Mouse (Mus musculus): ENCODE data around the gene Nfia.

The Nfia gene

GRCm38 (mm10) chr4:97766100-97766499 lies 6.4 kb upstream of the Nfia start:
- DNase-seq (ENCODE audit: low read depth, low spot score) = no peak

GRCm38 (mm10) chr4:97767025-97767424 lies 5.5 kb upstream of the Nfia start:
- no peak for DNase-seq (ENCODE audit: low read depth, low spot score)

GRCm38 (mm10) chr4:97767516-97767915 lies 5.0 kb upstream of the Nfia start:
- DNase-seq (ENCODE audit: low read depth, low spot score) = no peak

GRCm38 (mm10) chr4:97769861-97770260 lies 2.7 kb upstream of the Nfia start:
- DNase-seq (ENCODE audit: low read depth, low spot score) = no peak

- peak; percentile 25 for DNase-seq (ENCODE audit: low read depth, low spot score)
Observed at GRCm38 (mm10) chr4:97771426-97771825, 1.1 kb upstream of the Nfia start.

GRCm38 (mm10) chr4:97772084-97772484 lies 450 bp upstream of the Nfia start:
- DNase-seq (ENCODE audit: low read depth, low spot score) = peak; percentile 94

- DNase-seq (ENCODE audit: low read depth, low spot score) = peak; percentile 99
Observed at GRCm38 (mm10) chr4:97773110-97773593, 618 bp downstream of the Nfia start.

GRCm38 (mm10) chr4:97773791-97774190 lies 1.3 kb downstream of the Nfia start:
- DNase-seq (ENCODE audit: low read depth, low spot score) = peak; percentile 20

GRCm38 (mm10) chr4:97774446-97774950 lies 2.0 kb downstream of the Nfia start:
- peak; percentile 30 for DNase-seq (ENCODE audit: low read depth, low spot score)

- DNase-seq (ENCODE audit: low read depth, low spot score) = peak; percentile 84
Observed at GRCm38 (mm10) chr4:97775059-97775458, 2.5 kb downstream of the Nfia start.

GRCm38 (mm10) chr4:97775494-97776265 lies 3.1 kb downstream of the Nfia start:
- DNase-seq (ENCODE audit: low read depth, low spot score) = peak; percentile 39

GRCm38 (mm10) chr4:97776388-97777080 lies 4.0 kb downstream of the Nfia start:
- DNase-seq (ENCODE audit: low read depth, low spot score) = peak; percentile 42

- no peak for DNase-seq (ENCODE audit: low read depth, low spot score)
Observed at GRCm38 (mm10) chr4:97777081-97777705, 4.7 kb downstream of the Nfia start.

GRCm38 (mm10) chr4:97777706-97778176 lies 5.2 kb downstream of the Nfia start, which contains the start of gene E130114P18Rik:
Gene E130114P18Rik, minus strand, starts transcription at chr4:97778078.
- peak; percentile 56 for DNase-seq (ENCODE audit: low read depth, low spot score)

GRCm38 (mm10) chr4:97778211-97779002 lies 5.9 kb downstream of the Nfia start:
- DNase-seq (ENCODE audit: low read depth, low spot score) = no peak

- peak; percentile 29 for DNase-seq (ENCODE audit: low read depth, low spot score)
Observed at GRCm38 (mm10) chr4:97779003-97779930, 6.7 kb downstream of the Nfia start.

- DNase-seq (ENCODE audit: low read depth, low spot score) = no peak
Observed at GRCm38 (mm10) chr4:97780024-97780423, 7.5 kb downstream of the Nfia start.

GRCm38 (mm10) chr4:97780666-97781435 lies 8.3 kb downstream of the Nfia start:
- peak; percentile 15 for DNase-seq (ENCODE audit: low read depth, low spot score)

- no peak for DNase-seq (ENCODE audit: low read depth, low spot score)
Observed at GRCm38 (mm10) chr4:97782069-97782468, 9.5 kb downstream of the Nfia start.

Data from 3T3-L1 (cell line).